Mouse (Mus musculus) Patski (cell line): Measurements from ENCODE around the gene H2afy. TPM values are rescaled to one million over a fixed set of nuclear protein-coding genes. Genes with fewer than 3 reads are reported as not detected.

Experiments
- ATAC-seq: fragments of 100-300 bp; one replicate; pipeline ENCODE4 v1.8.0; 2021
- CTCF ChIA-PET: fragments of 350-600 bp; sonication (Branson Sonifier 250); formaldehyde crosslinking; loops from one replicate; lab custom pipeline; 2022; ENCODE audit warnings: inconsistent platforms; lab: Charles Lee
- POLR2A ChIA-PET: fragments of 350-600 bp; sonication (Branson Sonifier 250); formaldehyde crosslinking; loops from one replicate; lab custom pipeline; 2022; ENCODE audit warnings: antibody characterized with exemption, inconsistent platforms; lab: Charles Lee
- DNase-seq: peaks from one replicate; pipeline ENCODE4 v3.0.0-alpha.2; 2011; ENCODE audit warnings: low read depth, low spot score
- H3K27me3 ChIP-seq: fragments of 371-371 bp; one replicate; pipeline ENCODE4 v1.5.1; 2021
- CTCF ChIP-seq: fragments of 100-300 bp; IDR thresholded peaks from one replicate; pipeline ENCODE4 v1.5.1; 2021
- in situ Hi-C: fragments of 300-500 bp; cut with MboI; formaldehyde crosslinking; loops from 3 replicates; pipeline ENCODE4 v1.11.1; 2018; ENCODE audit warnings: low pct_unique_long_range_greater_than_20kb, mixed read lengths
- polyA plus RNA-seq: library from polyadenylated mRNA; unstranded; gene quantifications from one replicate; pipeline ENCODE4 v1.2.3, GENCODE M21; 2021

Gene H2afy
- polyA plus RNA-seq, 1 experiment from 2014 or later: 185 TPM

- TF ChIP-seq CTCF: no peak
- in situ Hi-C loops: no loop called here
- ATAC-seq (no peak), DNase-seq (no peak)
- ChIA-PET POLR2A (no interaction called here), CTCF (no interaction called here)
- no peaks in the 10 kb centered on the region for H3K27me3 ChIP-seq
Measured at GRCm38 (mm10) chr13:56095601-56096195, 40.5 kb downstream of the H2afy start.

- H3K27me3 ChIP-seq: no peaks in the 10 kb centered on the region
- ATAC-seq: no peak
- ChIA-PET CTCF (no interaction called here), POLR2A (interaction anchor here (0.9 kb wide), 1 partner anchor 39 kb away, joined by 3 read pairs; no protein-coding TSS in a partner anchor)
- in situ Hi-C loops: no loop called here
- TF ChIP-seq CTCF: no peak
- no peak for DNase-seq
Measured at GRCm38 (mm10) chr13:56094544-56094943, 41.6 kb downstream of the H2afy start.

- peak; percentile 37 for DNase-seq
- no peak for TF ChIP-seq CTCF
- ATAC-seq: no peak
- ChIA-PET CTCF (interaction anchor here (1.1 to 1.5 kb wide), 3 partner anchors 9 to 58 kb away, joined by 3 to 4 read pairs (median 3); no protein-coding TSS in a partner anchor), POLR2A (no interaction called here)
- H3K27me3 ChIP-seq: no peaks in the 10 kb centered on the region
- in situ Hi-C loops: no loop called here
Measured at GRCm38 (mm10) chr13:56093680-56094079, 42.5 kb downstream of the H2afy start.

- no peak for TF ChIP-seq CTCF
- POLR2A ChIA-PET: no interaction called here
- ATAC-seq (no peak), DNase-seq (peak; percentile 30)
- H3K27me3 ChIP-seq: no peaks in the 10 kb centered on the region
- in situ Hi-C loops: no loop called here
- CTCF ChIA-PET: interaction anchor here (1.0 to 1.5 kb wide), 2 partner anchors 8 to 59 kb away, joined by 3 to 4 read pairs; no protein-coding TSS in a partner anchor
Measured at GRCm38 (mm10) chr13:56092606-56093005, 43.6 kb downstream of the H2afy start.

- DNase-seq: no peak
- POLR2A ChIA-PET: no interaction called here
Measured at GRCm38 (mm10) chr13:56090597-56090996, 45.6 kb downstream of the H2afy start.

GRCm38 (mm10) chr13:56088602-56089001 is 47.6 kb downstream of the H2afy start:
- CTCF ChIA-PET: interaction anchor here (0.6 kb wide), 1 partner anchor 101 kb away, joined by 3 read pairs; no protein-coding TSS in a partner anchor
- TF ChIP-seq CTCF: no peak
- POLR2A ChIA-PET: no interaction called here
- in situ Hi-C loops: no loop called here
- no peak for ATAC-seq
- H3K27me3 ChIP-seq: no peaks in the 10 kb centered on the region
- no peak for DNase-seq

More at GRCm38 (mm10) chr13:56090597-56090996, 45.6 kb downstream of the H2afy start:
- TF ChIP-seq CTCF: no peak
- CTCF ChIA-PET: no interaction called here
- in situ Hi-C loops: no loop called here
- no peaks in the 10 kb centered on the region for H3K27me3 ChIP-seq
- no peak for ATAC-seq

GRCm38 (mm10) chr13:56087936-56088335 is 48.2 kb downstream of the H2afy start:
- ATAC-seq (peak; percentile 24), DNase-seq (no peak)
- CTCF ChIA-PET: no interaction called here

GRCm38 (mm10) chr13:56084146-56084905 is 51.8 kb downstream of the H2afy start:
- ChIA-PET POLR2A (no interaction called here), CTCF (interaction anchor here (1.3 kb wide), 1 partner anchor 9 kb away, joined by 4 read pairs; no protein-coding TSS in a partner anchor)
- in situ Hi-C loops: no loop called here
- ATAC-seq: no peak
- no peak for TF ChIP-seq CTCF
- no peaks in the 10 kb centered on the region for H3K27me3 ChIP-seq
- no peak for DNase-seq

More at GRCm38 (mm10) chr13:56087936-56088335, 48.2 kb downstream of the H2afy start:
- in situ Hi-C loops: no loop called here
- no peaks in the 10 kb centered on the region for H3K27me3 ChIP-seq
- POLR2A ChIA-PET: no interaction called here
- no peak for TF ChIP-seq CTCF

GRCm38 (mm10) chr13:56081656-56082055 is 54.5 kb downstream of the H2afy start:
- in situ Hi-C loops: no loop called here
- no peak for TF ChIP-seq CTCF
- no peaks in the 10 kb centered on the region for H3K27me3 ChIP-seq
- no peak for ATAC-seq
- CTCF ChIA-PET: no interaction called here
- DNase-seq: no peak
- POLR2A ChIA-PET: no interaction called here

GRCm38 (mm10) chr13:56079616-56080015 is 56.5 kb downstream of the H2afy start:
- H3K27me3 ChIP-seq: no peaks in the 10 kb centered on the region
- ChIA-PET POLR2A (no interaction called here), CTCF (interaction anchor here (1.3 kb wide), 1 partner anchor 21 kb away, joined by 3 read pairs; no protein-coding TSS in a partner anchor)
- ATAC-seq (no peak), DNase-seq (no peak)
- in situ Hi-C loops: no loop called here
- TF ChIP-seq CTCF: no peak
